Mouse (Mus musculus): ENCODE measurements around the gene Slc16a9.

The Slc16a9 gene

GRCm38 (mm10) chr10:70268581-70269446 lies 23.9 kb downstream of the Slc16a9 start:
- no peak for TF ChIP-seq GATA4 (IDR thresholded peaks at IDR 0.05; ENCODE audit: insufficient replicate concordance, low read length)

DNA sequence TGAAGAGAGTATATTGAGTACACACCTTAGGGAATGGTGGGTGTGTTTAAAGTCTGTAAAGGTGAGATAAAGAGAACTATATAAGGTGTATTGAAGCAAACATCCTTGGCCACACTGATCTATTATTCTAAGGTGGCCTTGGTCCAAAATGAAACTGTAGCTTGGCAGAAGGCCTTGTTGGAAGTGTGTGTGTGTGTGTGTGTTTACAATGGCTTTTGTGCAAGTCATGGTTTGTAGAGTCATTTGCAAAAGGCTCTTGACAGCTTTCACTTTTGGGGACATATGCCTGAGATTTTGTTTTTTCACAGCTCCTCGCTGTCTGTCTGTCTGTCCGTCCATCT lies 24.5 kb downstream of the Slc16a9 start:
- no peak for TF ChIP-seq GATA4 (IDR thresholded peaks at IDR 0.05; ENCODE audit: insufficient replicate concordance, low read length)

DNA sequence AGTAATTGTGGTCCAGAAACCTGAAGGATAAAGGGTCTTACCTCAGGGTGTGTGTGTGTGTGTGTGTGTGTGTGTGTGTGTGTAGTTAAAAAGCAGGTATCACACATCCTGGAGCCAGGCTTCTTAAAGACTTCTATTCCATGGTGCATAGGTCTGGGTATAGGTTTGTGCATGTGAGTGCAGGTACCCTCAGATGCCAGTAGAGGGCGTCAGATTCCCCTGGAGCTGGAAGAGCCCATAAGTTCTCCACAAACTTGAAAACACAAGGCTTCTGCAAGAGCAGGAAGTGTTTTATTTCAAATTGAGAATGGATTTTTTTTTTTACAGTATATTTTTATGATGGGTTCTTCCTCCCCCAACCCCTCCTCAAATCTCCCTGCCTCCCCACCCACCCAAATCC lies 31.8 kb downstream of the Slc16a9 start:
- TF ChIP-seq GATA4 (IDR thresholded peaks at IDR 0.05; ENCODE audit: insufficient replicate concordance, low read length) = no peak

DNA sequence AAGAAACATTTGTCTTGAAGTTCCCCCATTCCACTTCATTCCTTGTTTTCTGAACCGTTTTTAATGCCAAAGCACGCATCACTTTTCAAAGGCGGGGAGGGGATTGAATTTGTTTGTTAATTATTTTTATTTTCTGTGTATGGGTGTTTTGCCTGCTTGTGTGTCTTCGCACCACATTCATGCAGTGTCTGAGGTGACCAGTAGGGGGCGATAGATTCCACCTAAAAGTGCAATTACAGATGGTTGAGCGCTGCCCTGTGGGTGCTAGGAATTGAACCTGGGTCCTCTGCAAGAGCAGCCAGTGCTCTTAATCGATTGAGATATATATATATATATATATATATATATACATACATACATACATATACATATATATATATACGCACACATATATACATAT lies 34.4 kb downstream of the Slc16a9 start:
- TF ChIP-seq GATA4 (IDR thresholded peaks at IDR 0.05; ENCODE audit: insufficient replicate concordance, low read length) = no peak

DNA sequence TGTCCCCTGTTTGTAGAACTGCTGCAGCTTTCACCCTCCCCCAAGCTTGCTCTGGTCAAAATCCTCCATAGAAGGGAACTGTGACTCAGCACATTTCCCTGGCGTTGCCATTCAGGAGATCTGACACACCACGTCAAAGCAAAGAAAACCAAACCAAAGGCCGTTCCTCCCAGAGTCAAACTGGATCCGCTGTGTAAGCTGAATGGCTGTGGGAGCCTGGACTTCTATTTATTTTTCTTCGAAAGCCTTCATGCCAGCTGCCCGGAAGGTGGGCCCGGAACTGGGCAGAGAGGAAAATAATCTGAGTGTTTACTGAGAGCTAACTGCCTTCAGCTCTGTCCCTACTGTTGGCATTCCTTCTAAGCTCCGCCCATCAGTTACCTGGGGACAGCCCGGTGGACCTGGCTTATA lies 42.9 kb downstream of the Slc16a9 start:
- no peak for TF ChIP-seq GATA4 (IDR thresholded peaks at IDR 0.05; ENCODE audit: insufficient replicate concordance, low read length)

DNA sequence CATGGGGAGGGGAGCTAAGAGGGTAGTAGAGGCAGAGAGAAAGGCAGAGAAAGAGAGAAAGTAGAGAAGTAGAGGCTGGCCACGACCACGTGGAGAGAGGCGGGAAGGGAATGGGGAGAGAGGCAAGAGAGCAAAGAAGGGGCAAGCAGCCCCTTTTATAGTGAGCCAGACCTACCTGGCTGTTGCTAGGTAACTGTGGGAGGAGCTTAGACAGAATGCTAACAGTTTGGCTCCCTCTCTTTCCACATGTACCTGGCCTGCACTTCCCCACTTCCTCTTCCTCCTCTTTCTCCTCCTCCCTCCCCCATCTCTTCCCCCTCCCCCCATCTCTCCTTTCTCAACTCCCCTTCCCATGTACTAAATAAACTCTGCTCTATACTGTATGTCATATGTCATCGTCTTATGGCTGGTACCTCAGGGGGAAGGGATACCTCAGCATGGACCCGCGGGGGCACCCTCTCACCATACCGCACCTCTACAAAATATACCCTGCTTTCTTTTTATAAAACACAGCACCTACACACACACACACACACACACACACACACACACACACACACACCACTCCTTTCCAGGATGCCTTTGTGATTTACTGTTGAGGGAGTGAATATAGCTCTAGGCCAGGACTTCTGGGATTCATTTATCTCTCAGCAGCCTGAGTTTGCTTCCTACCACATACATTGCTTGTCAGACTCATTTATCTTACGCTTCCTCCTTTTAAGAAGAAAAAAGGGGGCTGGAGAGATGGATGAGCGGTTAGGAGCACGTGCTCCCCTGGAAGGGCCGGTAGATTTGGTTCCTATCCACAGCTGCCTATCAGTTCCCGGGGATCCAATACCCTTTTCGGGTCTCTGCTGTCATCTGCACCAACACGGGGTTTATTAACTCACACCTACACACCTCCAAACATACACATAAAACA lies 43.8 kb downstream of the Slc16a9 start:
- TF ChIP-seq GATA4 (IDR thresholded peaks at IDR 0.05; ENCODE audit: insufficient replicate concordance, low read length) = no peak

GRCm38 (mm10) chr10:70292014-70292413 lies 47.1 kb downstream of the Slc16a9 start:
- no peak for TF ChIP-seq GATA4 (IDR thresholded peaks at IDR 0.05; ENCODE audit: insufficient replicate concordance, low read length)

GRCm38 (mm10) chr10:70294094-70294493 lies 49.2 kb downstream of the Slc16a9 start:
- TF ChIP-seq GATA4 (IDR thresholded peaks at IDR 0.05; ENCODE audit: insufficient replicate concordance, low read length) = no peak

DNA sequence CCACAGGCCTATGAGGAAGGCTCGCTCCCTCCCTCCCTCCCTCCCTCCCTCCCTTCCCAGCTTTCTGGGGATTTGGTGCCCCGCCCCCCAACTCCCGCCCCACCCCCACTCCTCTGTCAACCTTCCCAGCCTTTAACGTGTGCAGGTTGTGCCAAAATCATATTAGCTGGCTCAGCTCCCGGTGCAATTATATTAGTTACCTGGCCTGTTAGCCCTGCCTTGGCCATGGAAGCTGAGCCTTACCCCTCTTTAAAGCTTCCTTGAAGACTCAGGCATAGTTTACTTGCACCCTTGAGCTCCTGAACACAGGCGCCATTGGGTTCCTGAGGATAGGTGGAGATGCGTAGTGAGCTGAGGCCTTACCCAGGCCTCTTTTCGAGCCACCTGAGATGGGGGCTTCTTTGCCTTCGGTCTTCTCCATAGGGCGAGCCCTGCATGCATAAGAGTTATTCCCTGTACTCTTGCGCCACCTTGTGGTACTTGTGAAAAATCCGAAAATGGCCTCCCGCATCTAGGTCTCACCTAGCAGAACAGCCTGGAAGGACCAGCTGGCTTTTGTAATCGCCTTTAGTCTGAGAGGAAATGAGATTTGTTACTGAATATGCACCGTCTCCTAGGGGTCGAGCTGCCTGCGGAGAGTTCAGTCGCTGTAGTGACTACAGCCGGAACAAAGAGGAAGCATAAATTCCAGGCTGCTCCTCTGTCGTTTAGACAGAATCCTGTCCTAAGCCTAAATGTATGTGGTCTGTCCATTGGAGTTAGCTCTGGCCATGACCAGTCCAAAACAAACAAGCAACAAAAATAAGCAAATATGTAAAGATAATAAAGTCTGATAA lies 51.8 kb downstream of the Slc16a9 start:
- no peak for TF ChIP-seq GATA4 (IDR thresholded peaks at IDR 0.05; ENCODE audit: insufficient replicate concordance, low read length)

GRCm38 (mm10) chr10:70299118-70299517 lies 54.2 kb downstream of the Slc16a9 start:
- TF ChIP-seq GATA4 (IDR thresholded peaks at IDR 0.05; ENCODE audit: insufficient replicate concordance, low read length) = no peak

GRCm38 (mm10) chr10:70299653-70300052 lies 54.8 kb downstream of the Slc16a9 start:
- no peak for TF ChIP-seq GATA4 (IDR thresholded peaks at IDR 0.05; ENCODE audit: insufficient replicate concordance, low read length)

GRCm38 (mm10) chr10:70301190-70301589 lies 56.3 kb downstream of the Slc16a9 start:
- no peak for TF ChIP-seq GATA4 (IDR thresholded peaks at IDR 0.05; ENCODE audit: insufficient replicate concordance, low read length)

GRCm38 (mm10) chr10:70303203-70303602 lies 58.3 kb downstream of the Slc16a9 start:
- TF ChIP-seq GATA4 (IDR thresholded peaks at IDR 0.05; ENCODE audit: insufficient replicate concordance, low read length) = no peak

GRCm38 (mm10) chr10:70305683-70306082 lies 60.8 kb downstream of the Slc16a9 start:
- no peak for TF ChIP-seq GATA4 (IDR thresholded peaks at IDR 0.05; ENCODE audit: insufficient replicate concordance, low read length)

- no peak for TF ChIP-seq GATA4 (IDR thresholded peaks at IDR 0.05; ENCODE audit: insufficient replicate concordance, low read length)
These were observed 64.5 kb downstream of the Slc16a9 start for GRCm38 (mm10) chr10:70309416-70309815.
